Mouse (Mus musculus) A20 (cell line): Measurements from ENCODE around the gene Crybg1.

Source experiments
- DNase-seq: peaks from one replicate; pipeline ENCODE4 v3.0.0-alpha.2; 2011; ENCODE audit warnings: low read depth, low spot score

Gene Crybg1

DNA sequence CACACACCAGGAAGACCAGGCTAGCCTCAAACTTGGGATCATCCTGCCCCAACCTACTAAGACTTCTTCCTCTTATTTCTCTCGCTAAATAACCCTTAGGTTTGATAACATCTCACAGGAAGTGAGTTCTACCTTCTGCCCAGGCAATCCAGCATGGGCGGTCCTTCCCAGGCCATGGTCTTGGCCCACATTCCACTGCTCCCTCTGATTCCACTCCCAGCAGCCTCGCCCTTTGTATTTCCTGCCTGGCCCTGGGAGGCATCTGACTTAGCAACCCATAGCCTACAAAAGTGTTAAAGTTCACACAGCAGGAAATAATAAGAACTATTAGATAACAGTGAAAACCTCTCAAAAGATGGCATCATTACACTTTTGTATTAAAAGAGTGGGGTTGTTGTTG is 171.3 kb downstream of the Crybg1 start:
- no peak for DNase-seq

DNA sequence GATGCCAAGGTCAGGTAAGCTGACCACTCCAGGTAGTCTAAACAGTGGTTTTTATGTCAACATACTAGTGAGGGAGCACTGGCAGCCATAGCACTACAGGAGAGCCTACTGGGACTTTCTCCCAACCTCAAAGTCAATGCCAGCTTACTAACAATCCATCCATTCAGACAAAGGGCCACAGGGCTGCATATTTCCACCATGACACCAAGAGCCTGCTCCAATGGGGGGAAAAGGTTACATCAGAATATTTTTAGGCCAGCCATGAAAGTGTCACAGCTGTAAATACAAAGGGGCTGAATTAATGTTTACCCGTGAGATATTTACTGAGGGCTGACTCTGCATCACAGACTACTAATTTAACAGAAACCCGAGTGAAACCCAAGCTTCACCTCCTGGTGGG is 175.4 kb downstream of the Crybg1 start:
- no peak for DNase-seq

- no peak for DNase-seq
These were observed 183.7 kb downstream of the Crybg1 start for GRCm38 (mm10) chr10:43964943-43965342.

- peak; percentile 78 for DNase-seq
These were observed 194.7 kb downstream of the Crybg1 start for GRCm38 (mm10) chr10:43953942-43954341.

DNA sequence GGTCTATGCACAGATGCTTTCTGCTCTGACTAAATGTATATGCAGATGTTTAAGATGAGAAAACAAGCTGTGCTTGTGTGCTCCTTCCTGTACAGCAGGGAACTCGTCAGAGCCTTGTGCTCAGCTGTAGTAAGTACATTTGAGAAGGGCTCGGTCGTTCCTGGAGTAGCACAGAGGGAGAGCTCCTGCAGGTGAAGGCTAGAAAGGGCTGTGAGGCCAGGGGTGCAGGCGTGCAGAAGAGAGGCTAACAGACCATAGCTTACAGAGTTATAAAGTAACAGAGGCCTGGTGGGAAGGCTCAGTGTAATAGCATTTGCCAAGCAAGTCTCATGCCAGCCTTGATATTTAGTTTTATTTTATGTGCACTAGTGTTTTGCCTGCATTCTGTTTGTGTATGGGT is 203.2 kb downstream of the Crybg1 start:
- no peak for DNase-seq

DNA sequence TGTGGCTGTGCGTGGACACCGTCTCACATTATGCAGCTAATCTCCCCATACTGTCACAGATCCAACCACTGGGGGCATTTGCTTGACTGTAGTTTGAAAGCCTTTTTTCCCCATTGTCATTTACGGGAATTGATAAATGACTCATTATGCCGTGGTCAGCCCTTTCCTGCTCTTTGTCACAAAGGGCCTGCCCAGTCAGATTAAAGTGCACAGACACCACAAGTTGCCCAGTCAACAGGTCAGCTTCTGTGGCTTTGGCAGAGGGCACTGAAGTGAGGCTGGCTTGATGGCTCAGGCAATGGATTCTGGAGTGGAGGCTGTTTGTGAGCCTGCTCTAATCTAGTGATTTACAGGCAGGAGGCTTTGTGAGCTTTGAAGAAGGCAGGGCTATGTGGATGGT is 204.9 kb downstream of the Crybg1 start:
- DNase-seq = no peak

GRCm38 (mm10) chr10:43939136-43939662 is 209.5 kb downstream of the Crybg1 start:
- no peak for DNase-seq

GRCm38 (mm10) chr10:43928596-43928995 is 220.1 kb downstream of the Crybg1 start:
- DNase-seq = no peak

DNA sequence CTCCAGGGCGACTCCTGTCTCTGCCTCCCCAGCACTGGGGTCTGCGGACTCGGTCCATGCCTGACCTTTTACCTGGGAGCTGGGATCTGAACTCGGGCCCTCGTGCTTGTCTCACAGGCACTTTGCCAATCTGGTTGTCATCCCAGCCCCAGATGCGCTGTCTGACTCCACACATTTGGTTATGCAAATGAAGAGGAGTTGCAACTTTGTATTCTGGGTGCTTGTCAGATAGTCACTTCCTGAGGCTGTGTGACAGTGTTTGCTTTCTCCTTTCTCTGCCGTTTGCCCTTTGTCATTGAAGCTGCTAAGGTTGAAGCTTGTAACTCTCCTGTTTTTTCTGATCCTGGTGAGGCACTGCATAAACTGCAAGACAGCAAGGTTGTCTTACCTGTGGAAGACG is 220.9 kb downstream of the Crybg1 start:
- DNase-seq = peak; percentile 26

DNA sequence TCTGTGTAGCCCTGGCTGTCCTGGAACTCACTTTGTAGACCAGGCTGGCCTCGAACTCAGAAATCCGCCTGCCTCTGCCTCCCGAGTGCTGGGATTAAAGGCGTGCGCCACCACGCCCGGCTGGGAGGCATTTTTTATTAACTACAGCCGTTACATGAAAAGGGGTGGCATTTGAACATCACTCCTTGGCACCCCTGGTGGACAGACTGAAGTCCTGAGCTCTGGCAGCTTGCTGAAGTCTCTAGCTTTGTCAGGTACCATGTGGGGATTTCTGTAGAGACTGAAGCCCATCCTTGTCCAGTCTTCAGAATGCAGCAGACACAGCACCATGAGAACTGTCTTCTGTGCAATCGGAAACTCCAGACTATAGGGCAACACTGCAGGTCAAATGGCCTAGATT is 222.9 kb downstream of the Crybg1 start:
- DNase-seq = peak; percentile 22

GRCm38 (mm10) chr10:43923096-43923495 is 225.6 kb downstream of the Crybg1 start:
- DNase-seq = no peak

- peak; percentile 86 for DNase-seq
These were observed 229.7 kb downstream of the Crybg1 start for GRCm38 (mm10) chr10:43918696-43919608.

DNA sequence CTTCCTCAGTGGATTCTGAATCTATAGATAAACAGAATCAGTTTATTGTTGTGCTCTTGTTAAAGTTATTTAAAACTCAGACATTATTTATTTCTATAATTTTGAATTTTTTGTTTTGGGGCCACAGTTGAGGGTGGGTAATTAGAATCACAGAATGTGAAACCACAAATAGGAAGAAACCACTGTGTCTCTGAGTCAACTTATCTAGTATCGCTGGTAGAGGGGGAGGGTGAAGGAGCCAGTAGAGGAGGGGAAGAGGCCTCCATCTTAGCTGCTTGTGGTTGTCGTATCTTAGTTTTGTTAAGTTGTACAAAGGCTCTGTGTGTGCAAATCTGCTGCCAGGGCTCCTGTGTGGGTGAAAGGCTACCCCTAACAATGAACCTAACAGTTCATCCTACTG is 231.9 kb downstream of the Crybg1 start:
- peak; percentile 29 for DNase-seq

DNA sequence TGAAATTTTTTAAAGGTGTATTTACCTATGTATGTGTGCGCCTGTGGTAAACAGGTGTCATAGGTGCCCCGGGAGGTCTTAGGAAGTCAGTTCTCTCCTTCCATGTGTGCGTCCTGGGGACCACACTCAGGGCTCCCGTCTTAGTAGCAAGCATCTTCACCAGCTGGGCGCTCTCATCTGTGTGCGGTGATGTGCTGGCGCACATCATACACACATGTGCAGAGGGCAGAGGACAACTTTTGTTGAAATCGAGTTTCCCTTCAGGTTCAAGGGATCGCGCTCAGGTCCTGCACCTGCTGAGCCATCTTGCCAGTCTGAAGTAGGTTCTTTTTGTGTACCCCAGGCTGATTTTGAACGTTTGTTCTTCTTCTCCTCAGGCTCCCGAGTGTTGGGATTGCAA is 232.5 kb downstream of the Crybg1 start:
- no peak for DNase-seq

DNA sequence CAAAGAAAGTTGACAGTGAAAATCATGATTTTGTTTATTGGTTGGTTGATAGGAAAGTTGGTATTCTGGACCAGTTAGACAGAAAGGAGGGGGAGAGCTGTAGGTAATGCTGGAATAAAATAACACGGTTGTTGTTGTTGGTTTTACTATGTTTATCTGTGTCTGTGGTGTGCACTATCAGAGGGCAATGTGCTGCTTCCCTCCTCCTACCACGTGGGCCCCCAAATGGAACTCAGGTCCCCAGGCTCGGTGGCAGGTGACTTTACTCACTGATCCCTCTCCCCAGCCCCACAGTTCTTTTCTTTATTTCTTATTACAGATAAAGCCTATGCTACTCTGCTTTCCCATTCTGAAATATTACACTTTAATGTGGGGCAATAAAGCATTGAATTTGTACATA is 236.4 kb downstream of the Crybg1 start:
- DNase-seq = no peak

- DNase-seq = no peak
These were observed 237.8 kb downstream of the Crybg1 start for GRCm38 (mm10) chr10:43910873-43911142.

- no peak for DNase-seq
These were observed 238.4 kb downstream of the Crybg1 start for GRCm38 (mm10) chr10:43910032-43910872.

DNA sequence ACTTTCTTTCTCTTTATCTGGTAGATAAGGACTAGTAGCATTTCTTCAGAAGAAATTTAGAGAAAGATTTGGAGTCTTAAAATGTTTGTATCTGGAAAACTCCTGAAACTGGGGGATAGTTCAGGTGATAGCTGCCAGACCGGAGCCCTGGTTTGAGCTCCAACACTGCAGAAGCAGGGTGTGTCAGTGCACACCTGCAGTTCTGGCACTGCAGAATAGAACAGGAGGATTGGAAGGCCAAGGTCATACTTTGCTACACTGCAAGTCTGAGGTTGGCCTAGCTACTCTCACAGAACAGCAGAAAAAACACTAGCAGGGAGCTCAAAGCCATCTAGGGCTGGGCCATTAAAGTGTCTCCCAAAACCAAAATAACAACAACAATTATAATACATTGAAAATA is 244.1 kb downstream of the Crybg1 start:
- no peak for DNase-seq

DNA sequence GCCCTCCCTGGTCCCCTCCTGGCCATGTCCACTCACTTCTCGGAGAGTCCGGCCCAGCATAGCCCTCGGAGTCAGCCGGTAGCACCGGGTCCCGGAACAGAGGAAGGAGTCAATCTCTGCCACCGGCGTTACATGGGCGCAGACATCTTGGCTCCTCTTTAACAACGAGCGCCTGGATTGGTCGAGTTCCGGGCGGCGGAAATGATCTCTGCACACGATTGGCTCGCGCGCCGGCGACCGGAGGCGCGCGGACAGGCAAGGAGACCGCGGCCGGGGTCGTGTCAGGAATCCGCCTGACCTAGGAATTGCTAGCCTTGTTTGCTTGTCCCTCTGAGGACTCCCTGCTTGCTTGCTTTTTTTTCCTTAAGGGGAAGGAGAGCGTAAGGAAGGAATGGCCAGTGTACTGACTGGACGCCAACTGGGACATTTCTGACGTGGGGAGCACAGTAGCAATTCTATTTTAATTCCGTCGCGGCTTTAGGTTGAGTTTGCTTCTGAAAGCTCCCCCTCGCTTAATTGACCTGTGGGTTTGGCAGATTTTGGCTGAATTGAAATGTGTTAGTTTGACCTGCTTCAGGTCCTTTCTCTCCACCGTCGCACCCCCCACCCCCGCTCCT is 247.0 kb downstream of the Crybg1 start, which contains the start of the genes Qrsl1 and Rtn4ip1:
Gene Qrsl1 (minus strand): TSS at position 168 of the 617 bp plus-strand sequence.
Gene Rtn4ip1 (plus strand): TSS at position 230 of the 617 bp plus-strand sequence.
- peak; percentile 95 for DNase-seq

DNA sequence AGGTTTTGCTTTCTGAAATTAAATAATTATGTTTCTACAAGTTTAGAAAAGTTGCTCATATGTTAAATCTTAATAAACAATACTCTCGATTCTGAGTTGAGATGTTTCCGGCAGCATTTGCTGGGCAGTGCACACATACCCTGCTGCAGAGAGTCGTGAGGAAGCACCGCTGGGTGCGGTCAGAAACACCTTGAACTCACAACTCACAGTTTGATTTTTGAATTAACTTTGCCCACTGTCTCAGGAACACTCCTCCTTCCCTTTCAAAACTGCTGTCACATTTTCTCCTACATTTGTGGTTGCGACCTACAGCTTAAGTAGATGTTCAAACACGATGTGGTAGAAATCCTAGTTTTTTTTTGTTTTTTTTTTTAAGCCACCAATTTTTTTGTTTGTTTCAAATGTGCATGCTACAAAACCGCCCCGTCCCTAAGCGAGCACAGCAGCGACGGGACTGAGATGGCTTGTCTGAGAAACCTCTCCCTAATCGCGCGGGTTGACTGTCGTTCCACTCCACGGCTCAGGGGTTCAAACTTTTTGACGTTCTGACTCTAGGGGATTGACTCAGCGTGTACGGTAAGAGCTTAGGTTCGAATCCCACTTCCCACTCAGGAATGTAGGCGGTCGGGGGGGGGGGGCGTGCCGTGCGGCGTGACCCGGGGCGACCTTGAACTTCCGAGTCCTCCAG is 247.6 kb downstream of the Crybg1 start:
- peak; percentile 75 for DNase-seq
